Mouse (Mus musculus): Measurements from ENCODE around the gene Dapk1. TPM values are rescaled to one million over a fixed set of nuclear protein-coding genes. Genes with fewer than 3 reads are reported as not detected.

The Dapk1 gene
- polyA plus RNA-seq, 1 experiment, result 0.05 TPM

DNA sequence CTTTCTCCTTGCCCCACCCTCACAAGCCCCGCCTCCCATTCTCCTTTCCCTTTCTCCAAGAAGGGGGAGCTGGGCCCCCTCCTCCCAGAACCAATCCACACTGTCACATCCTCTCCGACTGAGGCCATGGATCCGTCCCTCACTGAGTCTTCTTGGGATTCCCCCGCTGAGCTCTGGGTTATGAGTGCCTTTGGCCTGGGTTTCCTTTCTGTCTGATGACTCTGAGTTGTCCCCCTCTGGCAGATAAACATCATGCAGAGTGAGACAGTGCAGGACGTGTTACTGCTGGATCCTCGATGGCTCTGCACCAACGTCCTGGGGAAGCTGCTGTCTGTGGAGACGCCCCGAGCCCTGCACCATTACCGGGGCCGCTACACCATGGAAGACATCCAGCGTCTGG lies 158.6 kb downstream of the Dapk1 start:
- Histone ChIP-seq H3K27me3 (ENCODE audit: control insufficient read depth) (no peaks in the 10 kb centered on the region), H3K36me3 (ENCODE audit: control insufficient read depth) (peaks cover 14% of the 10 kb centered on the region), H3K4me1 (ENCODE audit: control insufficient read depth) (no peaks in the 10 kb centered on the region), H3K4me3 (replicated peaks) (no peak overlapping the region), H3K9me3 (ENCODE audit: control insufficient read depth, low read length) (no peaks in the 10 kb centered on the region)
- TF ChIP-seq TAL1 (IDR thresholded peaks at IDR 0.05; ENCODE audit: low read length) (no peak), GATA1 (IDR thresholded peaks at IDR 0.05; ENCODE audit: low read length) (no peak)

DNA sequence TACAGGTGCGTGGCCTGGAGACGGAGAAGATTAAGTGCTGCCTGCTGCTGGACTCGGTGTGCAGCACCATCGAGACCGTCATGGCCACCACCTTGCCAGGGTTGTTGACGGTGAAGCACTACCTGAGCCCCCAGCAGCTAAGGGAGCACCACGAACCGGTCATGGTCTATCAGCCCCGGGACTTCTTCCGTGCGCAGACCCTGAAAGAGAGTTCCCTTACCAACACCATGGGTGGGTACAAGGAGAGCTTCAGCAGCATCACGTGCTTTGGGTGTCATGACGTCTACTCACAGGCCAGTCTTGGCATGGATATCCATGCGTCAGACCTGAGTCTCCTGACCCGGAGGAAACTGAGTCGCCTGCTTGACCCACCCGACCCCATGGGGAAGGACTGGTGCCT lies 159.4 kb downstream of the Dapk1 start:
- TF ChIP-seq TAL1 (IDR thresholded peaks at IDR 0.05; ENCODE audit: low read length) (no peak), GATA1 (IDR thresholded peaks at IDR 0.05; ENCODE audit: low read length) (no peak)
- no peaks in the 10 kb centered on the region for H3K27me3 ChIP-seq (ENCODE audit: control insufficient read depth)
- no peaks in the 10 kb centered on the region for H3K9me3 ChIP-seq (ENCODE audit: control insufficient read depth, low read length)
- no peak overlapping the region for H3K4me3 ChIP-seq (replicated peaks)
- no peaks in the 10 kb centered on the region for H3K4me1 ChIP-seq (ENCODE audit: control insufficient read depth)
- H3K36me3 ChIP-seq (ENCODE audit: control insufficient read depth), result peaks cover 14% of the 10 kb centered on the region

DNA sequence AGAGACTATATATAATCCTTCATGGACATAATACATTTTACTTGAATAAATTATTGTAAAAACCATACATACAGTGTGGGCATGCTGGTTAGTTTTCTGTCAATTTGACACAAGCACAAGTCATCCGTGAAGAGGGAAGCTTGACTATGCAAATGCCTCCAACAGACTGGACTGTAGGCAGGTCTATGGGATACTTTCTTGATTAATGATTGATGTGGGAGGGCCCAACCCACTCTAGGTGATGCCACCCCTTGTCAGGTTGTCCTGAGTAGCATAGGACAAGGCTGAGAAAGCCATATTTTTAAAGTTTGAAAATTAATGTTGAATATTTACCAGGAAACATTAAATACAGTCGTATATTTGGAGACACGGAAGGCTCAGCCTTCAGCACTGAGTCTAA lies 178.8 kb downstream of the Dapk1 start:
- H3K4me3 ChIP-seq (replicated peaks), result no peak overlapping the region
- no peaks in the 10 kb centered on the region for H3K4me1 ChIP-seq (ENCODE audit: control insufficient read depth)
- H3K36me3 ChIP-seq (ENCODE audit: control insufficient read depth), result no peaks in the 10 kb centered on the region
- no peaks in the 10 kb centered on the region for H3K27me3 ChIP-seq (ENCODE audit: control insufficient read depth)
- H3K9me3 ChIP-seq (ENCODE audit: control insufficient read depth, low read length), result no peaks in the 10 kb centered on the region
- TF ChIP-seq GATA1 (IDR thresholded peaks at IDR 0.05; ENCODE audit: low read length), result no peak
- TF ChIP-seq TAL1 (IDR thresholded peaks at IDR 0.05; ENCODE audit: low read length), result no peak

DNA sequence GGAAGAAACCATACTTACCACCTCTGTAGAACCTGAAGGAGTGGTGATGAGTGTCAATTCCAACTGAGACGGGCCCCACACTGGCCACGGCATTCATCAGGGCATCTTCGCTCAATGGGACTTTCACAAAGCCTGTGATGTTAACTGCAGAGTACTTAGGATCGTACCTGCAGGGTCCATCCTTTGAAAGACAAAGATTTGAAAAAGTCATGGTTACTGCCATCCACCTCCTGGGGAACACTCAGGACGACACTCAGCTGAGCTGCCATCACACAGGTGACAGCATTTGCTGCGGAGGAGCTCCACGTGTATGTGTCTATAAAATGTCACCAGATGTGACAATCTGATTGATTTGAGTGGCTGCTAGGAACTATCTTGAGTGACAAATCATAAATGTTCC lies 181.6 kb downstream of the Dapk1 start:
- no peak for TF ChIP-seq GATA1 (IDR thresholded peaks at IDR 0.05; ENCODE audit: low read length)
- TF ChIP-seq TAL1 (IDR thresholded peaks at IDR 0.05; ENCODE audit: low read length), result no peak
- no peaks in the 10 kb centered on the region for H3K36me3 ChIP-seq (ENCODE audit: control insufficient read depth)
- H3K9me3 ChIP-seq (ENCODE audit: control insufficient read depth, low read length), result no peaks in the 10 kb centered on the region
- H3K4me1 ChIP-seq (ENCODE audit: control insufficient read depth), result no peaks in the 10 kb centered on the region
- H3K4me3 ChIP-seq (replicated peaks), result no peak overlapping the region
- no peaks in the 10 kb centered on the region for H3K27me3 ChIP-seq (ENCODE audit: control insufficient read depth)

DNA sequence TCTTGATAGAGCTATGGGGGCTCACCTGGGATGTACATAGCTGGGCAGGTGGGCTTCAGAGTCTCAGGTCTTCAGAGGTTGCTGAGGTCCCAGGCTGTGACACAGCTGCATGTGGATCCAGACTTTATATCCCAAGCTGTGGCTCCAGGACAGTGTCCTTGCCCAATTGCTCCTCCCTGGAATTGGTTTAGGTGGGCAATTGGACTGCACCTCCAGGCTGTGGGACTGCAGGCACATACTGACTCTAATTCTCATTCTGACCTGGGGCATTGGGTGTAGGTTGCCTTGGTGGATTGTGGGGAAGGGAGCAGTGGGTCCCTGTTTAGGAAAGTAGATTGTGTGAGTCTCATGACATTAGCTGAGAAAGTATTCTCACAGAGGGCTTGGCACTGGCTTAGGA lies 184.5 kb downstream of the Dapk1 start, which contains the start of gene BC051665:
TSS of gene BC051665 (minus strand) at position 101 of the 400 bp plus-strand sequence.
- Histone ChIP-seq H3K36me3 (ENCODE audit: control insufficient read depth) (no peaks in the 10 kb centered on the region), H3K27me3 (ENCODE audit: control insufficient read depth) (no peaks in the 10 kb centered on the region), H3K4me1 (ENCODE audit: control insufficient read depth) (no peaks in the 10 kb centered on the region), H3K9me3 (ENCODE audit: control insufficient read depth, low read length) (no peaks in the 10 kb centered on the region), H3K4me3 (replicated peaks) (no peak within 1 kb of the TSS)
- TF ChIP-seq TAL1 (IDR thresholded peaks at IDR 0.05; ENCODE audit: low read length) (no peak), GATA1 (IDR thresholded peaks at IDR 0.05; ENCODE audit: low read length) (no peak)

DNA sequence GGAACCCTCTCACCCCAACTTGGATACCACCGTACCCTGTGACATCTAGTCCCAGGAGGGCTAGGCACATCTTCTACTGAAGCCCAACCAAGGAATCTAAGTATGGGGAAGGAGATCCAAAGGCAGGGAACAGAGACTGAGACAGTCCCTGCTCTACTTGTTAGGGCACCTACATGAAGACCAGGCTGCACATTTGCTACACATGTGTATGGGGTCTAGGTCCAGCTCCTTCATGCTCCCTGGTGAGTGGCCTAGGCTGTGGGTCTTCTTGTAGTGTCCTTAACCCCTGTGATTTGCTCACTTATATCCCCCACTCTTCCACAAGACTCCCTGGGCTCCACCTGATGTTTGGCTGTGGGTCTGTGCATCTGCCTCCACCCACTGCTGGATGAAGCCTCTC lies 187.7 kb downstream of the Dapk1 start:
- TF ChIP-seq TAL1 (IDR thresholded peaks at IDR 0.05; ENCODE audit: low read length) (no peak), GATA1 (IDR thresholded peaks at IDR 0.05; ENCODE audit: low read length) (no peak)
- Histone ChIP-seq H3K9me3 (ENCODE audit: control insufficient read depth, low read length) (no peaks in the 10 kb centered on the region), H3K36me3 (ENCODE audit: control insufficient read depth) (no peaks in the 10 kb centered on the region), H3K4me1 (ENCODE audit: control insufficient read depth) (no peaks in the 10 kb centered on the region), H3K4me3 (replicated peaks) (no peak overlapping the region), H3K27me3 (ENCODE audit: control insufficient read depth) (no peaks in the 10 kb centered on the region)

DNA sequence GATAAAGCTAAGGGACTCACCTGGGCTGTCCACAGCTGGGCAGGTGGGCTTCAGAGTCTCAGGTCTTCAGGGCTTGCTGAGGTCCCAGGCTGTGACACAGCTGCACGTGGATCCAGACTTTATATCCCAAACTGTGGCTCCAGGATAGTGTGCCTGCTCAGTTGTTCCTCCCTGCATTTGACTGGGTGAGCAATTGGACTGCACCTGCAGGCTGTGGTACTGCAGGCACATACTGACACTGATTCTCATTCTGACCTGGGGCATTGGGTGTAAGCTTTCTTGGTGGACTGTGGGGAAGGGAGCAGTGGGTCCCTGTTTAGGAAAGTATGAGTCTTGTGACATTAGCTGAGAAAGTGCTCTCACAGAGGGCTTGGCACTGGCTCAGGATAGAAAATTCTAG lies 201.0 kb downstream of the Dapk1 start, which contains the start of gene Ctsll3:
TSS of gene Ctsll3 (minus strand) at position 101 of the 400 bp plus-strand sequence.
- no peaks in the 10 kb centered on the region for H3K9me3 ChIP-seq (ENCODE audit: control insufficient read depth, low read length)

DNA sequence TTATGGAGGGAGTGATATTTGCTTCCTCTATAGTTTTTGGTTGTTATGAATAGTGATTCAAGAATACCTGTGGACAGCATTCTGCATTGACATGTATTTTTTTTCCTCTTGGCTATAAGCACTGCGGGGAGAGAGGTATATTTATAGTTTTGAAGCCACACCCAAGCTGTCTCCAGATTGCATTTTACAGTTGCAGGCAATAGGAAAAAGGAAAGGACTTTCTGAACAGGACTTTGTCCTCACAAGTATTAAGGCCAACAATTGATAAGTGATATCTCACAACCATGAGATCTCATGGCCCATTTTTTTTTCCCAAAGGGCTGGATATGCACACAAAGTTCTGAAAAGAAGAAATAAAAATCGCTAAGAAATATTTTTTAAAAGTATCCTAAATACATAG lies 207.9 kb downstream of the Dapk1 start:
- no peak overlapping the region for H3K4me3 ChIP-seq (replicated peaks)
- H3K27me3 ChIP-seq (ENCODE audit: control insufficient read depth), result no peaks in the 10 kb centered on the region
- no peaks in the 10 kb centered on the region for H3K9me3 ChIP-seq (ENCODE audit: control insufficient read depth, low read length)
- H3K4me1 ChIP-seq (ENCODE audit: control insufficient read depth), result no peaks in the 10 kb centered on the region
- no peak for TF ChIP-seq TAL1 (IDR thresholded peaks at IDR 0.05; ENCODE audit: low read length)
- TF ChIP-seq GATA1 (IDR thresholded peaks at IDR 0.05; ENCODE audit: low read length), result no peak
- no peaks in the 10 kb centered on the region for H3K36me3 ChIP-seq (ENCODE audit: control insufficient read depth)

More for the DNA sequence above, 201.0 kb downstream of the Dapk1 start, which contains the start of gene Ctsll3:
- Histone ChIP-seq H3K4me3 (replicated peaks) (no peak within 1 kb of the TSS), H3K36me3 (ENCODE audit: control insufficient read depth) (no peaks in the 10 kb centered on the region), H3K27me3 (ENCODE audit: control insufficient read depth) (no peaks in the 10 kb centered on the region), H3K4me1 (ENCODE audit: control insufficient read depth) (no peaks in the 10 kb centered on the region)
- TF ChIP-seq GATA1 (IDR thresholded peaks at IDR 0.05; ENCODE audit: low read length) (no peak), TAL1 (IDR thresholded peaks at IDR 0.05; ENCODE audit: low read length) (no peak)

DNA sequence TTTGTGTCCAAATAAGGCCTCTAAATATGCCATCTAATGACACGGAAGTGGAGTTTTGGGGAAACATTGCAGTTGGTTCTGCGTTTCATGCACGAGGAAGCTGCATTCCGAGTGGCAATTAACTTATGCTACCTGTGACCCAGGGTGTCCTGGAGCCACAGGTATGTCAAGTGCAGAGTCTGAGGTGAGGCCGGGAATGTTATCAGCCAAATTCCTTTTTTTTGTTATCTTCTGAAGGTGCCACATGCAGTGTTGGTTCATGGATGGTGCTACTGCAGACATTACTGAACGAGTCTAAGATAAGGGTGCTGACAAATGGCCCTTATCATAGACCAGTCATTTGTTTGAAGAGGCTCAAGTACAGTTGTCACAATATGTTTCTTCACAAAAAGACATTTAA lies 211.0 kb downstream of the Dapk1 start:
- TF ChIP-seq TAL1 (IDR thresholded peaks at IDR 0.05; ENCODE audit: low read length) (no peak), GATA1 (IDR thresholded peaks at IDR 0.05; ENCODE audit: low read length) (no peak)
- Histone ChIP-seq H3K27me3 (ENCODE audit: control insufficient read depth) (no peaks in the 10 kb centered on the region), H3K4me1 (ENCODE audit: control insufficient read depth) (no peaks in the 10 kb centered on the region), H3K4me3 (replicated peaks) (no peak overlapping the region), H3K9me3 (ENCODE audit: control insufficient read depth, low read length) (no peaks in the 10 kb centered on the region), H3K36me3 (ENCODE audit: control insufficient read depth) (no peaks in the 10 kb centered on the region)

Other genes starting within 250 kb of the Dapk1 start
- not detected in 2 replicates for gene BC051665, start 184.4 kb downstream of the Dapk1 start, polyA plus RNA-seq (2012)
- not detected in 2 replicates for gene Ctsll3, start 200.9 kb downstream of the Dapk1 start, polyA plus RNA-seq (2012)

Data from erythroblast, embryonic 14.5 days (primary cell).